Mouse (Mus musculus) spleen, adult 2 months (tissue): ENCODE results near the gene Scrn1. TPM values are rescaled to one million over a fixed set of nuclear protein-coding genes. Genes with fewer than 3 reads are reported as not detected.

ENCODE experiments used
- DNase-seq, 2 experiments: peaks; one replicate each; pipeline versions ENCODE4 v3.0.0 to v3.0.0-alpha.2; 2012 to 2021; ENCODE audit warnings: low spot score in 2 of 2, low read depth in 1 of 2
- H3K27ac ChIP-seq: fragments of 200-500 bp; 2 replicates; pipeline ENCODE4 v1.5.1; 2012; ENCODE audit warnings: low read length, inconsistent platforms; ENCODE audit not compliant: insufficient read depth
- H3K27me3 ChIP-seq: fragments of 200-500 bp; 2 replicates; pipeline ENCODE4 v1.6.1; 2012; ENCODE audit warnings: mild to moderate bottlenecking, moderate library complexity, low read length, inconsistent platforms; ENCODE audit not compliant: control insufficient read depth, insufficient read depth
- H3K36me3 ChIP-seq: fragments of 200-500 bp; 2 replicates; pipeline ENCODE4 v1.6.1; 2012; ENCODE audit warnings: mild to moderate bottlenecking, low read length, inconsistent platforms; ENCODE audit not compliant: control insufficient read depth, insufficient read depth
- H3K4me1 ChIP-seq: fragments of 200-500 bp; 2 replicates; pipeline ENCODE4 v1.6.1; 2011; ENCODE audit warnings: inconsistent platforms; ENCODE audit not compliant: control insufficient read depth, insufficient read depth, insufficient read length
- H3K4me3 ChIP-seq: fragments of 200-500 bp; 2 replicates; pipeline ENCODE4 v1.5.1; 2011; ENCODE audit warnings: mild to moderate bottlenecking, inconsistent platforms; ENCODE audit not compliant: insufficient read depth, insufficient read length; ENCODE audit errors: extremely low read depth
- CTCF ChIP-seq: fragments of 200-500 bp; IDR thresholded peaks from 2 replicates; pipeline ENCODE4 v1.5.1; 2011; ENCODE audit warnings: mild to moderate bottlenecking, inconsistent platforms; ENCODE audit not compliant: insufficient read depth, insufficient read length, insufficient replicate concordance; ENCODE audit errors: extremely low read depth
- POLR2A ChIP-seq: fragments of 200-500 bp; IDR thresholded peaks from 2 replicates; pipeline ENCODE4 v1.6.1; 2011; ENCODE audit warnings: low read depth, low read length, inconsistent platforms
- WGBS: fragments of 180-500 bp; shearing (Covaris S2); methylation state at CpG from one replicate; pipeline ENCODE4 v1.1.7; 2018; 5-methylcytosine and 5-hydroxymethylcytosine counted together
- polyA plus RNA-seq: library from polyadenylated mRNA; depleted of rRNA; stranded (reverse); fragments of >200 nt; gene quantifications from 2 replicates; pipeline ENCODE4 v1.2.3, GENCODE M21; 2012

The Scrn1 gene
- polyA plus RNA-seq, 1 experiment: 0.54 TPM

DNA sequence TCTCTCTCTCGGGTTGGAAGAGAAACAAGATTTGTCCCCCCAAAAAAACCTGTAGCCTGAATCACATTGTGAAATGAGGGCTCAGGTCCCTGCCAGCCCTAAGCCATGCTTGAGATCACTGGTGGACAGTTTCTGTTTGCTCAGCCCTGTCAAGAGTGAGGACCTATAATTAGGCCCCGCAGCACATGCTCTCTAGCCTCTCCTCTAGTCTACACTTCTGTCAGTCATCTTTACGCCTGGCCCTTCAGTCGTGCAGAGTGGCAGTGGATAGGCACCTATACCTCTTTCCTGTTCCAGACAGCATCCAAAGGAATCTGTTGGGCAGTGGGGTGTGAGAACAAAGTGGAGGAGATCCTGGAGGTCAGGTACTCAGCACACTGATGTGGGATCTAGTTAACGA lies 58.5 kb downstream of the Scrn1 start:
- H3K27me3 ChIP-seq: no peaks in the 10 kb centered on the region
- no peak overlapping the region for H3K27ac ChIP-seq
- no peak for DNase-seq
- no peak overlapping the region for H3K4me3 ChIP-seq
- 74% methylated on average over 5 of the region's 5 CpGs for WGBS
- H3K4me1 ChIP-seq: no peaks in the 10 kb centered on the region
- no peaks in the 10 kb centered on the region for H3K36me3 ChIP-seq
- TF ChIP-seq POLR2A (no peak), CTCF (no peak)

GRCm38 (mm10) chr6:54507002-54507401 lies 59.3 kb downstream of the Scrn1 start:
- TF ChIP-seq POLR2A (no peak), CTCF (no peak)
- WGBS: 43% methylated on average over 8 of the region's 8 CpGs
- H3K4me3 ChIP-seq: no peak overlapping the region
- no peaks in the 10 kb centered on the region for H3K4me1 ChIP-seq
- H3K27ac ChIP-seq: no peak overlapping the region
- DNase-seq: no peak
- H3K36me3 ChIP-seq: no peaks in the 10 kb centered on the region
- no peaks in the 10 kb centered on the region for H3K27me3 ChIP-seq

GRCm38 (mm10) chr6:54506318-54506717 lies 60.0 kb downstream of the Scrn1 start:
- Histone ChIP-seq H3K4me3 (no peak overlapping the region), H3K27ac (no peak overlapping the region), H3K36me3 (no peaks in the 10 kb centered on the region), H3K4me1 (no peaks in the 10 kb centered on the region), H3K27me3 (no peaks in the 10 kb centered on the region)
- no peak for DNase-seq
- WGBS: 89% methylated on average over 11 of the region's 11 CpGs
- TF ChIP-seq CTCF (no peak), POLR2A (no peak)

DNA sequence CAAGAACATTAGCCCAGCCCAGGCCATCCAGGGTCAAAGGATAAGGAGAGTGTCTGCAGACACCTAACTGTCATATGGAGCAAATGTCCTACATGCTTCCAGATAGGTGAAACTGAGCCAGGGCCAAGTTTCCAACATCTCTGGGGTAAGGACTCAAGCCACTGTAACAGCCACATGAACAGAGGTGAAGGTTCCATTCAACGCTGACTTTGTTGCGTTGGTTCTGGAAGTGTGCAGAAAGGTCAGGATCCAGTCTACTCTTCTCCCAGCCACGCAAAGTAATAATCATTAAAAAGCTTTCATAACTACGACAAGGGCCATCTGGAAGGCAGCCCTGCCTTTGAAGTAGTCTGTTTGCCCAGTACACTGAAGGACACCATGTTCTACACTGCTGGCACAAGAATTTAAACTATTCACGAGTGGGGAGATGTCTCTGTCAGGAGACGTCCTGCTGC lies 63.6 kb downstream of the Scrn1 start:
- Histone ChIP-seq H3K36me3 (no peaks in the 10 kb centered on the region), H3K27me3 (no peaks in the 10 kb centered on the region), H3K4me3 (no peak overlapping the region), H3K4me1 (no peaks in the 10 kb centered on the region), H3K27ac (no peak overlapping the region)
- DNase-seq: no peak
- 83% methylated on average over 6 of the region's 6 CpGs for WGBS
- TF ChIP-seq POLR2A (no peak), CTCF (no peak)

GRCm38 (mm10) chr6:54496214-54496613 lies 70.1 kb downstream of the Scrn1 start:
- no peak overlapping the region for H3K27ac ChIP-seq
- no peaks in the 10 kb centered on the region for H3K36me3 ChIP-seq
- H3K4me1 ChIP-seq: no peaks in the 10 kb centered on the region
- no peak for TF ChIP-seq POLR2A
- TF ChIP-seq CTCF: no peak
- no peaks in the 10 kb centered on the region for H3K27me3 ChIP-seq
- no peak overlapping the region for H3K4me3 ChIP-seq
- 88% methylated on average over 7 of the region's 7 CpGs for WGBS
- no peak for DNase-seq

GRCm38 (mm10) chr6:54494612-54495398 lies 71.5 kb downstream of the Scrn1 start:
- DNase-seq: no peak
- no peak overlapping the region for H3K4me3 ChIP-seq
- WGBS: 78% methylated on average over 11 of the region's 11 CpGs
- TF ChIP-seq CTCF (no peak), POLR2A (no peak)
- H3K4me1 ChIP-seq: no peaks in the 10 kb centered on the region
- H3K27me3 ChIP-seq: no peaks in the 10 kb centered on the region
- H3K27ac ChIP-seq: no peak overlapping the region
- no peaks in the 10 kb centered on the region for H3K36me3 ChIP-seq

DNA sequence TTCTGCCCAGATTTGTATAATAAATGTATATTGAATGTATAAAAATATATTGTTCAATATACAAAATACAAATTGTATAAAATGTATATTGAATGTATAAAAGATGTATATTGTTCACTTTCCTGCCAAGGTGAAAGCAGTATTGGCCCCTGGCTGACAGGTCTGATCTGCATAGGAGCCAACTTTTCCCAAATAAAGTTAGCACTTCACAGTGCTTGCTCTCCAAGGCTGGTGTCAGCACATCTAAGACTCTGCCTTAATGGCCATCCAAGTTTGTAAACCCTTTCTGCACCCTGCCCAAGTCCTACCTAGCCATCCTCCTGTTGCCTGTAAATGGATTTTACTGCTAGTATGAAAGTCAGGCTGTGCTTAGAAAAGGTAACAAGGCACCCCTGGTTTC lies 72.2 kb downstream of the Scrn1 start:
- TF ChIP-seq CTCF: no peak
- Histone ChIP-seq H3K4me3 (no peak overlapping the region), H3K4me1 (no peaks in the 10 kb centered on the region), H3K36me3 (no peaks in the 10 kb centered on the region), H3K27me3 (no peaks in the 10 kb centered on the region), H3K27ac (no peak overlapping the region)
- DNase-seq: no peak
